Mouse (Mus musculus) neural tube, embryonic 11.5 days (tissue): ENCODE results near the gene Copa. TPM values are rescaled to one million over a fixed set of nuclear protein-coding genes. Genes with fewer than 3 reads are reported as not detected.

Experiments
- ATAC-seq: fragments of 200-750 bp; cut with Nextera tagmentation; 2 replicates; pipeline ENCODE4 v1.8.0; 2017; ENCODE audit warnings: moderate number of reproducible peaks, mild to moderate bottlenecking, moderate TSS enrichment, moderate library complexity; ENCODE audit not compliant: insufficient read depth, low FRiP score, low TSS enrichment
- DNase-seq: peaks from one replicate; pipeline ENCODE4 v3.0.0-alpha.2; 2015; ENCODE audit warnings: low spot score
- H3K27ac ChIP-seq: fragments of 300-500 bp; sonication (generic); 2 replicates; pipeline ENCODE4 v1.5.1; 2014; ENCODE audit warnings: low read depth, mild to moderate bottlenecking, low read length
- H3K27me3 ChIP-seq: fragments of 300-500 bp; sonication (generic); 2 replicates; pipeline ENCODE4 v1.6.1; 2014; ENCODE audit warnings: mild to moderate bottlenecking, low read length, mixed read lengths; ENCODE audit not compliant: control insufficient read depth, insufficient read depth
- H3K36me3 ChIP-seq: fragments of 300-500 bp; sonication (generic); 2 replicates; pipeline ENCODE4 v1.6.1; 2014; ENCODE audit warnings: mild to moderate bottlenecking, low read length, moderate library complexity, mixed read lengths; ENCODE audit not compliant: control insufficient read depth, insufficient read depth
- H3K4me1 ChIP-seq: fragments of 300-500 bp; sonication (generic); 2 replicates; pipeline ENCODE4 v1.6.1; 2014; ENCODE audit warnings: low read length, mixed read lengths; ENCODE audit not compliant: control insufficient read depth, insufficient read depth
- H3K4me2 ChIP-seq: fragments of 300-500 bp; sonication (generic); 2 replicates; pipeline ENCODE4 v1.6.1; 2014; ENCODE audit warnings: low read depth, mild to moderate bottlenecking, moderate library complexity
- H3K4me3 ChIP-seq: fragments of 300-500 bp; sonication (generic); 2 replicates; pipeline ENCODE4 v1.5.1; 2014; ENCODE audit warnings: low read depth, low read length
- H3K9ac ChIP-seq: fragments of 300-500 bp; sonication (generic); 2 replicates; pipeline ENCODE4 v1.6.1; 2014; ENCODE audit warnings: mild to moderate bottlenecking, low read length
- H3K9me3 ChIP-seq: fragments of 300-500 bp; sonication (generic); 2 replicates; pipeline ENCODE4 v1.6.1; 2016; ENCODE audit warnings: low read length; ENCODE audit not compliant: control insufficient read depth
- WGBS: fragments of 180-500 bp; shearing (Covaris S2); extraction: QIAGEN DNeasy Blood & Tissue Kit; methylation state at CpG from one replicate; pipeline ENCODE4 v1.1.7; 2014; 5-methylcytosine and 5-hydroxymethylcytosine counted together
- polyA plus RNA-seq: library from polyadenylated mRNA; unstranded; fragments of >200 nt; fragmentation: Nextera tagmentation; extraction: Ambion mirVana; gene quantifications from 2 replicates; pipeline ENCODE4 v1.2.1, GENCODE M21; 2014

Gene Copa
- polyA plus RNA-seq: 219 and 225 TPM in 2 replicates

GRCm38 (mm10) chr1:172082101-172082898 is at the start of gene Copa, which contains the start of gene Ncstn:
Gene Copa (plus strand): TSS chr1:172082529.
Gene Ncstn (minus strand): TSS chr1:172082795.
- DNase-seq: peak; percentile 95
- H3K9ac ChIP-seq: peak within 1 kb of the TSS; percentile 93
- under 1% methylated on average over 40 of the region's 40 CpGs for WGBS
- H3K4me2 ChIP-seq: peak within 1 kb of the TSS; percentile 82
- H3K9me3 ChIP-seq: no peaks in the 10 kb centered on the region
- peak; percentile 94 for ATAC-seq
- H3K4me3 ChIP-seq: peak within 1 kb of the TSS; percentile 91
- H3K36me3 ChIP-seq: peaks cover 6% of the 10 kb centered on the region
- no peaks in the 10 kb centered on the region for H3K27me3 ChIP-seq
- peak within 1 kb of the TSS; percentile 46; the same call in 1 of the 2 replicates for H3K27ac ChIP-seq
- peaks cover 6% of the 10 kb centered on the region; the same call in 1 of the 2 replicates for H3K4me1 ChIP-seq

GRCm38 (mm10) chr1:172046410-172046809 is 35.9 kb upstream of the Copa start:
- Histone ChIP-seq H3K27ac (no peak overlapping the region), H3K4me3 (no peak overlapping the region), H3K36me3 (no peaks in the 10 kb centered on the region), H3K9ac (no peak overlapping the region), H3K4me2 (no peak overlapping the region), H3K9me3 (no peaks in the 10 kb centered on the region), H3K4me1 (peaks cover 15% of the 10 kb centered on the region), H3K27me3 (no peaks in the 10 kb centered on the region)
- DNase-seq (no peak), ATAC-seq (no peak)
- 72% methylated on average over 8 of the region's 8 CpGs for WGBS

GRCm38 (mm10) chr1:172046938-172047337 is 35.4 kb upstream of the Copa start:
- H3K4me2 ChIP-seq: no peak overlapping the region
- H3K9ac ChIP-seq: no peak overlapping the region
- H3K27me3 ChIP-seq: no peaks in the 10 kb centered on the region
- H3K36me3 ChIP-seq: no peaks in the 10 kb centered on the region
- ATAC-seq: no peak; the same call in 1 of the 2 replicates
- H3K4me1 ChIP-seq: peaks cover 15% of the 10 kb centered on the region
- no peak overlapping the region for H3K27ac ChIP-seq
- no peak overlapping the region for H3K4me3 ChIP-seq
- peak; percentile 88 for DNase-seq
- 11% methylated on average over 5 of the region's 5 CpGs for WGBS
- no peaks in the 10 kb centered on the region for H3K9me3 ChIP-seq

GRCm38 (mm10) chr1:172048241-172048734 is 34.0 kb upstream of the Copa start:
- peak overlapping the region; percentile 52 for H3K9ac ChIP-seq
- WGBS: 23% methylated on average over 6 of the region's 6 CpGs
- ATAC-seq (peak; percentile 70), DNase-seq (peak; percentile 63)
- H3K27me3 ChIP-seq: 0 out of 2 replicates have a peak, but pooled peaks cover 2% of the 10 kb centered on the region
- H3K9me3 ChIP-seq: no peaks in the 10 kb centered on the region
- H3K4me3 ChIP-seq: peak overlapping the region; percentile 6; the same call in 1 of the 2 replicates
- H3K4me1 ChIP-seq: peaks cover 21% of the 10 kb centered on the region
- peak overlapping the region; percentile 95 for H3K27ac ChIP-seq
- no peaks in the 10 kb centered on the region for H3K36me3 ChIP-seq
- peak overlapping the region; percentile 20; the same call in 1 of the 2 replicates for H3K4me2 ChIP-seq

GRCm38 (mm10) chr1:172049131-172049782 is 33.1 kb upstream of the Copa start:
- peak overlapping the region; percentile 95 for H3K27ac ChIP-seq
- WGBS: 20% methylated on average over 13 of the region's 13 CpGs
- H3K4me3 ChIP-seq: no peak overlapping the region
- peaks cover 8% of the 10 kb centered on the region; the same call in 1 of the 2 replicates for H3K27me3 ChIP-seq
- H3K4me2 ChIP-seq: 0 out of 2 replicates have a peak overlapping the region, but pooled peaks have one; percentile 16
- no peaks in the 10 kb centered on the region for H3K9me3 ChIP-seq
- no peaks in the 10 kb centered on the region for H3K36me3 ChIP-seq
- peak overlapping the region; percentile 23 for H3K9ac ChIP-seq
- ATAC-seq (peak; percentile 63), DNase-seq (peak; percentile 81)
- peaks cover 26% of the 10 kb centered on the region for H3K4me1 ChIP-seq

- no peaks in the 10 kb centered on the region for H3K36me3 ChIP-seq
- peak overlapping the region; percentile 28; the same call in 1 of the 2 replicates for H3K9ac ChIP-seq
- no peak for ATAC-seq
- peaks cover 26% of the 10 kb centered on the region for H3K4me1 ChIP-seq
- peak overlapping the region; percentile 35 for H3K4me3 ChIP-seq
- H3K27ac ChIP-seq: 0 out of 2 replicates have a peak overlapping the region, but pooled peaks have one; percentile 29
- WGBS: 10% methylated on average over 10 of the region's 10 CpGs
- no peak for DNase-seq
- H3K9me3 ChIP-seq: no peaks in the 10 kb centered on the region
- H3K4me2 ChIP-seq: peak overlapping the region; percentile 74
- peaks cover 8% of the 10 kb centered on the region; the same call in 1 of the 2 replicates for H3K27me3 ChIP-seq
Measured at GRCm38 (mm10) chr1:172052766-172053279, 29.5 kb upstream of the Copa start.

- Histone ChIP-seq H3K27ac (0 out of 2 replicates have a peak overlapping the region, but pooled peaks have one; percentile 42), H3K4me1 (peaks cover 32% of the 10 kb centered on the region), H3K4me3 (peak overlapping the region; percentile 35), H3K9ac (peak overlapping the region; percentile 65), H3K27me3 (peaks cover 8% of the 10 kb centered on the region; the same call in 1 of the 2 replicates), H3K4me2 (peak overlapping the region; percentile 74), H3K9me3 (no peaks in the 10 kb centered on the region), H3K36me3 (no peaks in the 10 kb centered on the region)
- DNase-seq (peak; percentile 33), ATAC-seq (no peak)
- WGBS: 2% methylated on average over 42 of the region's 42 CpGs
Measured at GRCm38 (mm10) chr1:172053541-172054440, 28.5 kb upstream of the Copa start.
